Mouse (Mus musculus): ENCODE measurements around the gene Cilp. TPM values are rescaled to one million over a fixed set of nuclear protein-coding genes. Genes with fewer than 3 reads are reported as not detected.

Gene Cilp
- polyA plus RNA-seq, 1 experiment from 2014 or later: not detected

DNA sequence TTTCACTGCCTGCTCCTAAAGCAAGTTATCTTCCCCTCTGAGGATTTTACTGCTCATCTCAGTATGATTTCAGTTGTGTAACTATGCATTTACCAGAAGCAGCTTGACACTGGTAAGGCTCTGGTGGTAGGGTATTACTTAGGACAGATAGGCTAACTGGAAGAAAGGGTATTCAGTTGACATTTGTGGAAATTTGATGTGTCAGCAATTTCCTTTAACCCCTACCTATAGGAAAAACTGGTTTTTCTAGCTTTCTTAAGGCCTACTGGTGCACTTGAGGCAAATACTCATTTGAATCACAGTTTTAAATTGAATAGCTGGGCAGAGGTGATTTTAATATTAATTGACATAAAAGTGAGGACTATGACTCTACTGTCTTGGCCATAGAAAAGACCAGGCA lies 61.0 kb downstream of the Cilp start:
- Histone ChIP-seq H3K4me3 (no peak overlapping the region), H3K27me3 (replicated peaks) (no peaks in the 10 kb centered on the region), H3K27ac (replicated peaks) (no peak overlapping the region), H3K9ac (no peak overlapping the region), H3K36me3 (peaks cover 91% of the 10 kb centered on the region), H3K9me3 (no peaks in the 10 kb centered on the region), H3K4me2 (no peak overlapping the region), H3K4me1 (no peaks in the 10 kb centered on the region)
- no peak for ATAC-seq (ENCODE audit: extremely low read depth, insufficient number of reproducible peaks, low FRiP score, low TSS enrichment)

- Histone ChIP-seq H3K9me3 (no peaks in the 10 kb centered on the region), H3K4me2 (no peak overlapping the region), H3K36me3 (peaks cover 90% of the 10 kb centered on the region), H3K4me3 (no peak overlapping the region), H3K4me1 (no peaks in the 10 kb centered on the region), H3K27ac (replicated peaks) (no peak overlapping the region), H3K27me3 (replicated peaks) (no peaks in the 10 kb centered on the region), H3K9ac (no peak overlapping the region)
- WGBS: 85% methylated on average over 2 of the region's 2 CpGs
- no peak for ATAC-seq (ENCODE audit: extremely low read depth, insufficient number of reproducible peaks, low FRiP score, low TSS enrichment)
Measured at GRCm38 (mm10) chr9:65327371-65327770, 62.4 kb downstream of the Cilp start.

Other genes with a start within 250 kb of the Cilp start
- 51.7 and 52.9 TPM in 2 replicates for gene Hacd3, start 243.5 kb upstream of the Cilp start, polyA plus RNA-seq (2015; fragmentation: Nextera tagmentation; extraction: Ambion mirVana)
- gene Dpp8, start 232.8 kb upstream of the Cilp start, polyA plus RNA-seq (2015; fragmentation: Nextera tagmentation; extraction: Ambion mirVana): 26.1 and 28.0 TPM in 2 replicates
- gene Igdcc4, start 163.7 kb upstream of the Cilp start, polyA plus RNA-seq (2015; fragmentation: Nextera tagmentation; extraction: Ambion mirVana): 10.4 and 11.0 TPM in 2 replicates
- gene Igdcc3, start 124.0 kb upstream of the Cilp start, polyA plus RNA-seq (2015; fragmentation: Nextera tagmentation; extraction: Ambion mirVana): 0.88 and 0.98 TPM in 2 replicates
- gene Parp16, start 69.8 kb upstream of the Cilp start, polyA plus RNA-seq (2015; fragmentation: Nextera tagmentation; extraction: Ambion mirVana): 4.5 and 5.1 TPM in 2 replicates
- gene Clpx, start 29.1 kb downstream of the Cilp start, polyA plus RNA-seq (2015; fragmentation: Nextera tagmentation; extraction: Ambion mirVana): 40.4 and 41.3 TPM in 2 replicates
- 5.3 and 5.9 TPM in 2 replicates for gene Pdcd7, start 80.9 kb downstream of the Cilp start, polyA plus RNA-seq (2015; fragmentation: Nextera tagmentation; extraction: Ambion mirVana)
- gene Ubap1l, start 95.9 kb downstream of the Cilp start, polyA plus RNA-seq (2015; fragmentation: Nextera tagmentation; extraction: Ambion mirVana): 0.34 TPM in 1 of 2 replicates, not detected in the other
- gene Kbtbd13, start 126.5 kb downstream of the Cilp start, polyA plus RNA-seq (2015; fragmentation: Nextera tagmentation; extraction: Ambion mirVana): 1.7 and 2.3 TPM in 2 replicates
- 5.0 and 5.2 TPM in 2 replicates for gene Rasl12, start 133.3 kb downstream of the Cilp start, polyA plus RNA-seq (2015; fragmentation: Nextera tagmentation; extraction: Ambion mirVana)
- gene Slc51b, start 157.8 kb downstream of the Cilp start, polyA plus RNA-seq (2015; fragmentation: Nextera tagmentation; extraction: Ambion mirVana): not detected in 2 replicates
- 11.8 and 15.9 TPM in 2 replicates for gene Mtfmt, start 170.6 kb downstream of the Cilp start, polyA plus RNA-seq (2015; fragmentation: Nextera tagmentation; extraction: Ambion mirVana)
- 55.4 and 62.2 TPM in 2 replicates for gene Spg21, start 195.8 kb downstream of the Cilp start, polyA plus RNA-seq (2015; fragmentation: Nextera tagmentation; extraction: Ambion mirVana)